Mouse (Mus musculus) embryonic fibroblast, embryonic 13.5 days (primary cell): ENCODE measurements around the gene Pclaf. TPM values are rescaled to one million over a fixed set of nuclear protein-coding genes. Genes with fewer than 3 reads are reported as not detected.
A peak's percentile ranks its signal among the peaks of the same experiment; 100 is the strongest.

Source experiments
- H3K27ac ChIP-seq: 2 replicates; pipeline ENCODE4 v1.5.1; 2012; ENCODE audit warnings: low read length, control low read depth, inconsistent platforms; ENCODE audit not compliant: insufficient read depth
- H3K4me1 ChIP-seq: 2 replicates; pipeline ENCODE4 v1.6.1; 2011; ENCODE audit warnings: low read length; ENCODE audit not compliant: control insufficient read depth, insufficient read depth
- H3K4me3 ChIP-seq: 2 replicates; pipeline ENCODE4 v1.5.1; 2011; ENCODE audit warnings: mild to moderate bottlenecking, control low read depth, low read length; ENCODE audit not compliant: insufficient read depth
- CTCF ChIP-seq: IDR thresholded peaks from 2 replicates; pipeline ENCODE4 v1.5.1; 2011; ENCODE audit warnings: mild to moderate bottlenecking, control low read depth, low read length, moderate library complexity, borderline replicate concordance; ENCODE audit not compliant: insufficient read depth
- POLR2A ChIP-seq: IDR thresholded peaks from 2 replicates; pipeline ENCODE4 v1.6.1; 2011; ENCODE audit warnings: low read depth, mild to moderate bottlenecking, control low read depth, low read length, moderate library complexity
- polyA plus RNA-seq: library from polyadenylated mRNA; stranded (reverse); fragments of >200 nt; gene quantifications from 2 replicates; pipeline ENCODE4 v1.2.4, GENCODE M21; 2011; ENCODE audit warnings: low read depth; ENCODE audit not compliant: missing spikeins, insufficient read length

Pclaf gene
- polyA plus RNA-seq: 71.8 and 102 TPM in 2 replicates

DNA sequence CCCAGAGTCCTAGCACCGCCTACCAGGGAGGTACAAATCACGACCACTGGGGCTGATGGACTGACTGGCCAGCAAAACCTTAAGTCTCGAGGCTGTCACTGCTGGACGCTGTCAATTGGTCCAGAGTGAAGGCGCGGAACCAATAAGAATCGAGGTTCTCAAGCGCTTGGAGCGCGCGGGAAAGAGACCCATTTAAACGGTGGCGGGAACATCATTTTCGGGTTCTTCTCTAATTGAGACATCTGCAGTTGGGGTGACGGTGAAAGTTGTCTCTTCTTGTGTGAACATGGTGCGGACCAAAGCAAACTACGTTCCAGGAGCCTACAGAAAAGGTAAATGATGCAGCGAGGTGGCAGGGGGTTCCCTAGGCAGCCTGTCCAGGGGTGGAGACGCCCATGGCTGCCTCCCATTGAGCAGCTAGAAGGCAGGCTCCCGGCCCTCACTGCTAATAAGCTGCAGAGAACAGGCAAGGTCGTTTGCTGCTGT is at the start of gene Pclaf:
TSS of gene Pclaf (plus strand) at position 95 of the 486 bp plus-strand sequence.
- no peak within 1 kb of the TSS for H3K27ac ChIP-seq
- 0 out of 2 replicates have a peak, but pooled peaks cover 2% of the 10 kb centered on the region for H3K4me1 ChIP-seq
- peak within 1 kb of the TSS; percentile 67 for H3K4me3 ChIP-seq
- TF ChIP-seq POLR2A (peak; percentile 59; the same call in 1 of the 2 replicates), CTCF (no peak)

DNA sequence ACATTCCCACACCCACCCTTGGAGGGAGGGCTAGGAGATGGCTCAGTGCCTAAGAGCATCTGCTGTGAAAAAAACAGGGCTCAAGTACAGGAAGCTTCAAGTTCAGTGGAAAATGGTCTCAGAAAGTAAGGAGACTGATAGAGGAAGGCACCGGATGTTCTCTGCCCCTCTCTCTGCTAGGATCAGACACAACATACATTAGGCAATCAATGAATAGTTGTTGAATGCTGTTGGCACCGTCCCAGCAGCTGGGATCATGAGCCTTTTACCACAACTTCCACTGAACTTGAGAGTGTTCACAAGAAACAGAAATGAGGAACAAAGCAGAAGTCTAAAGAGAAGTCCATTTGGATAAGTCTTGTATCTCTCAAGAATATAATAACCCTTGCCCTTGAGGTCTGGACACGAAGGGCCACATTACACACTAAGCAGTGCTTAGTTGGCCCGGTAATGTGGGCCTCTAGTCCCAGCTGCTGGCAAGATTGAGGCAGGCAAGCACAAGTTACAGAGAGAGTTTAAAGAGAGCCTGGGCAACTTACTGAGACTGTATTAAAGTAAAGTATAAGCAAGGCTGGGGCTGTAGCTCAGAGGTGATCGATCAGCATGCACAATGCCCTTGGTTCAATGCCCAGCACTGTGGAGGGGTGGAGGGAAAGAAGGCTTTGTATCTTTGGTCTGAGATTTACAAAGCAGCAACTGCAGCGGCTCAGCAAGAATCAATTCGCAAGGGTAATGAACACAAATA is 45.4 kb upstream of the Pclaf start:
- Histone ChIP-seq H3K4me3 (no peak overlapping the region), H3K4me1 (peaks cover 7% of the 10 kb centered on the region), H3K27ac (no peak overlapping the region)
- TF ChIP-seq POLR2A (no peak), CTCF (no peak)

- Histone ChIP-seq H3K27ac (peak overlapping the region; percentile 42; the same call in 1 of the 2 replicates), H3K4me1 (peaks cover 4% of the 10 kb centered on the region), H3K4me3 (no peak overlapping the region)
- no peak for TF ChIP-seq CTCF
- no peak for TF ChIP-seq POLR2A
Measured at GRCm38 (mm10) chr9:65848154-65848553, 41.9 kb upstream of the Pclaf start.

GRCm38 (mm10) chr9:65850203-65850602 is 39.8 kb upstream of the Pclaf start:
- TF ChIP-seq POLR2A (no peak), CTCF (no peak)
- H3K27ac ChIP-seq: no peak overlapping the region
- no peaks in the 10 kb centered on the region; the same call in none of the 2 replicates for H3K4me1 ChIP-seq

DNA sequence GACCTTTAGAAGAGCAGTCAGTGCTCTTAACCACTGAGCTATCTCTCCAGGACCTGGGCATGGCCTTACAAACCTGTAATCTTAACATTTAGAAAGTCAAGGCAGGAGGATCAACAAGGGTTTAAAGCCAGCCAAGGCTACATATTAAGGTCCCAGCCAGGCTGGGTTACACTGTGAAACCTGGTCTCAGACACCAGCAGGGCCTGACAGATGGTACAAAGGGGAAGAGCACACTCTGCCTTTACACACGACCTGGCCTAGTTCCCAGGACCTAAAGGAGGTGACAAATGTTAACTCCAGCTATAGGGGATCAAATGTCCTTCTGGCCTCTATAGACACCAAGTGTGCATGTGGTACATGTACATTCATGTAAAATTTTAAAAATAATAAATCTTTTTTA is 30.4 kb upstream of the Pclaf start:
- TF ChIP-seq CTCF: no peak
- no peak for TF ChIP-seq POLR2A
- H3K4me1 ChIP-seq: no peaks in the 10 kb centered on the region
- no peak overlapping the region for H3K27ac ChIP-seq
- no peak overlapping the region for H3K4me3 ChIP-seq

More at GRCm38 (mm10) chr9:65850203-65850602, 39.8 kb upstream of the Pclaf start:
- no peak overlapping the region for H3K4me3 ChIP-seq

GRCm38 (mm10) chr9:65884564-65885315 is 5.3 kb upstream of the Pclaf start:
- TF ChIP-seq POLR2A (peak; percentile 92), CTCF (no peak)
- Histone ChIP-seq H3K4me1 (no peaks in the 10 kb centered on the region), H3K4me3 (peak overlapping the region; percentile 80), H3K27ac (peak overlapping the region; percentile 69)

- Histone ChIP-seq H3K4me3 (peak overlapping the region; percentile 67), H3K27ac (no peak overlapping the region), H3K4me1 (0 out of 2 replicates have a peak, but pooled peaks cover 2% of the 10 kb centered on the region)
- no peak for TF ChIP-seq CTCF
- no peak for TF ChIP-seq POLR2A
Measured at GRCm38 (mm10) chr9:65891126-65891525, 1.1 kb downstream of the Pclaf start.

DNA sequence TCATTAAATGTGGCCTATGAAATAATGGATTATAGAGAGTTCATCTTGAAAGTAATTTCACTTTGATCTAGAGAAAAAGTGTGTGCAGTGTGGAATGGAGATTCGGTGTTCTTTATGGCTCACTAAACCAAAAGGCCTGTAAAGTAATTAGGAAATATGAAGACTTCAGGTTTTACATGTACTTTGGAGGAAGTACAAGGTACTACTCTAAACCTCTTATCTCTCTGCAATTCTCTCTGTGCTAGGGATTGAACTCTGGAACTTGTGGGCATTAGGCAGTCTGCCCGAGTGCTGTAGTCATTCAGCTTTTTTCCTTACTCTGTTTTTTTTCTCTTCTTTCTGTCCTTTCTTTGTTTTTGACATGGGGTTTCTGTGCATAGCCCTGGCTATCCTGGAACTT is 6.9 kb downstream of the Pclaf start:
- TF ChIP-seq POLR2A (no peak), CTCF (no peak)
- Histone ChIP-seq H3K4me1 (no peaks in the 10 kb centered on the region), H3K27ac (no peak overlapping the region), H3K4me3 (no peak overlapping the region)

DNA sequence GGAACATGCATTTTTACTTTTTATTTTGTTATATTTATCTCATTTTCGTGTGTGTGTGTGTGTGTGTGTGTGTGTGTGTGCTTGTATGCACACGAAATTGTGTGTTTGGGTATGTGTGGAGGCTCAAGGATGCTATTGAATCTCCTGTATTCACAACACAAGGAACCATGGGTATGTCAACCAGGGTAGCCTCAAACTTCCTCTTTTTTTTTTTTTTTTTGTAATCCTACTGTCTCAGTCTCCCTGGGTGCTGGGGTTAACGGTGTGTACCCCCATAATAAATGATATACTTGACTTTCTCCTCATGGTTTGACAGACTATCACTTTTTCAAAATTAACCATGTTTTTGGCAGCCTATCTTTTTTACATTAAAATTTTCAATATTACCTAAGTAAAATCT is 12.8 kb downstream of the Pclaf start:
- TF ChIP-seq POLR2A (no peak), CTCF (no peak)
- Histone ChIP-seq H3K27ac (no peak overlapping the region), H3K4me1 (peaks cover 1% of the 10 kb centered on the region; the same call in 1 of the 2 replicates), H3K4me3 (no peak overlapping the region)
